Mouse (Mus musculus): Measurements from ENCODE around the gene Ahrr. TPM values are rescaled to one million over a fixed set of nuclear protein-coding genes. Genes with fewer than 3 reads are reported as not detected.

Gene Ahrr
- polyA plus RNA-seq, 1 experiment from 2014 or later, result 1.1 TPM

Other genes starting within 250 kb of the Ahrr start
- 15.3 and 16.1 TPM in 2 replicates for gene Cep72, start 230.0 kb downstream of the Ahrr start, polyA plus RNA-seq (2015; fragmentation: Nextera tagmentation; extraction: Ambion mirVana)
- gene Slc9a3, start 170.9 kb downstream of the Ahrr start, polyA plus RNA-seq (2015; fragmentation: Nextera tagmentation; extraction: Ambion mirVana), result not detected in 2 replicates
- 86.6 and 86.9 TPM in 2 replicates for gene Exoc3, start 83.6 kb downstream of the Ahrr start, polyA plus RNA-seq (2015; fragmentation: Nextera tagmentation; extraction: Ambion mirVana)
- 138 and 148 TPM in 2 replicates for gene Pdcd6, start 25.2 kb upstream of the Ahrr start, polyA plus RNA-seq (2015; fragmentation: Nextera tagmentation; extraction: Ambion mirVana)
- 237 and 242 TPM in 2 replicates for gene Sdha, start 57.9 kb upstream of the Ahrr start, polyA plus RNA-seq (2015; fragmentation: Nextera tagmentation; extraction: Ambion mirVana)
- 63.7 and 71.3 TPM in 2 replicates for gene Ccdc127, start 58.0 kb upstream of the Ahrr start, polyA plus RNA-seq (2015; fragmentation: Nextera tagmentation; extraction: Ambion mirVana)
- gene Lrrc14b, start 71.7 kb upstream of the Ahrr start, polyA plus RNA-seq (2015; fragmentation: Nextera tagmentation; extraction: Ambion mirVana), result not detected in 2 replicates
- 5.3 and 6.6 TPM in 2 replicates for gene Zfp72, start 98.5 kb upstream of the Ahrr start, polyA plus RNA-seq (2015; fragmentation: Nextera tagmentation; extraction: Ambion mirVana)
- 95.3 and 95.4 TPM in 2 replicates for gene Ftl1-ps1, start 107.4 kb upstream of the Ahrr start, polyA plus RNA-seq (2015; fragmentation: Nextera tagmentation; extraction: Ambion mirVana)
- gene Zfp825, start 201.7 kb upstream of the Ahrr start, polyA plus RNA-seq (2015; fragmentation: Nextera tagmentation; extraction: Ambion mirVana), result 26.1 and 26.5 TPM in 2 replicates

Measured in limb, embryonic 13.5 days (tissue).